Mouse (Mus musculus) adrenal gland, adult 18-20 months (tissue): ENCODE measurements at regions not wholly inside any gene's neighbourhood (a gene's known extent, or its start where the extent isn't known, plus 50 kb on each side); places are given as distances from the start of the nearest gene placed in this dataset.
A peak's percentile ranks its signal among the peaks of the same experiment; 100 is the strongest.

Experiments
- DNase-seq, 2 experiments: peaks; one replicate each; pipeline ENCODE4 v3.0.0; 2021 to 2022; ENCODE audit warnings: low spot score in 2 of 2

DNA sequence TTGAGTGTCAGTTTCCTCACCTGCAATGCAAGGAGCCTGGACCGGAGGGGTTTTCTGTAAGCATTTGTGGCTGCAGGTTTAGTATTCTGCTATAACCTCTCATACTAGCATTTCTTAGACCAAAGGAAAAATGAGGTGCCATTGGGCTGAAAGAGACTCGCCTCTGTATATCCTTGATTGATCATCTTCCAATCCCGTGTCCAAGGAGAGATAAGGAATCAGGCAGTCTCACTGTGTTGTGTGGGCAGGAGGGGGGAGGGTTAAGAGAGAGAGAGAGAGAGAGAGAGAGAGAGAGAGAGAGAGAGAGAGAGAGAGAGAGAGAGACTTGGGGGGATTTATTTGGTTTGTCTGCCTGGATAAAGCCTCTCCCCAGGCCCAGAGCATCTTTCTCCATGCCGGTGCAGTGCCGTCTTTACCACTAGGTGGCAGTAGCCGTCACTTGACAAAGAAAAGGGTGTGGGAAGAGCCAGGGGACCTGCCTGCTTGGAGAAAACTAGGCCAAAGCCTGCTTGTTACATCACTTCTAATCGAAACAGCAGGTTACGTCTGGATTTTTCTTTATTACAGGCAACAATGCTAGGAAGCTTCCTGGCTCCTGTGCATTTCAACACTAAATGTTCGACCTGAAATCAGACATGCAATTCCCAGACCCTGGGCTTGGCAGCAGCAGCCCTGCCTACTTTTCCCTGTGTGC is 56.1 kb upstream of the Ces5a start:
- peak; percentile 64 to 75 for DNase-seq

GRCm38 (mm10) chr8:93592302-93592651 is 56.6 kb upstream of the Ces5a start:
- DNase-seq, result no peak

DNA sequence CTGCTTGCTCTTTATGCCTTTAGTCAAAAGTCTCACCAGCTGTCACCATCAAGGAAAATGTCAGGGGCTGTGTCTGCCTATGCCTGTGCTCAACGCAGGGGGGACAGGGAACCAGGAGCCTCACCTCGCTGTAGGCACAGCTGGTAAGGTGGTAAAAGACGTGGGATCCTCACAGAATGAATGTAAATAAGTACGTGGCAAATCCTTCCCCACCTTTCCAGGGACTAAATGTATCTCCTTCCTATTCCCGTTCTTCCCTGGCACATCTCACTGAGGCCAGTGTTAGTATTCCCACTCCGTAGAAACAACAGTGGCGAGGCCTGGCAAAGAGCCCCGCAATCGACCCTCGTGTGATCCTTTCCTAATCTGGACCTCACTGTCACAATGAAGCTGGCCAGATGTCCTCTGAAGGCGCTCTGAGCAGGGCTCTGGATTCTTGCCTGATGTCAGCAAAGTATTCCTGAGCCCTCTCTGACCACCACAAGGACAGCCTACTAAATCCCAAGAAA is 63.0 kb upstream of the Ces5a start:
- DNase-seq, result no peak

DNA sequence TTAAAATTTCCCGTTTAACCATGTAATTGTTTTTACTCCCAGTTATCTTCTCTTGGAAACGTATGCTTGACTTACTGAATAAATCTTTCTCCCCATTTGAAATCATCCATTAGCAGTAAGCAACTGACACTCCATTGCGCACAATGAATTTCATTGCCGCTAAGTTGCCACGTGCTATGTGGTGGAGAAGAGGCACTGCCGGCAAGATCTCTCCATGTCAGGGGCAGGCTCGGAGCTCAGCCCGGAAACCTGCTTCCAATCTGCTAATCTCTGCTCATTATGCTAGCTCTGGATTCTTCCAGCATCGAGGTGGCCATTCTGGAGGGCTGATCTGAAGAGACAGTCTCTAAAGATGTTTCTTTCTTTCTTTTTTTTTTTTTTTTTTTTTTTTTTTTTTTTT is 63.7 kb upstream of the Ces5a start:
- no peak for DNase-seq

GRCm38 (mm10) chr8:93599776-93600175 is 64.1 kb upstream of the Ces5a start:
- no peak for DNase-seq

DNA sequence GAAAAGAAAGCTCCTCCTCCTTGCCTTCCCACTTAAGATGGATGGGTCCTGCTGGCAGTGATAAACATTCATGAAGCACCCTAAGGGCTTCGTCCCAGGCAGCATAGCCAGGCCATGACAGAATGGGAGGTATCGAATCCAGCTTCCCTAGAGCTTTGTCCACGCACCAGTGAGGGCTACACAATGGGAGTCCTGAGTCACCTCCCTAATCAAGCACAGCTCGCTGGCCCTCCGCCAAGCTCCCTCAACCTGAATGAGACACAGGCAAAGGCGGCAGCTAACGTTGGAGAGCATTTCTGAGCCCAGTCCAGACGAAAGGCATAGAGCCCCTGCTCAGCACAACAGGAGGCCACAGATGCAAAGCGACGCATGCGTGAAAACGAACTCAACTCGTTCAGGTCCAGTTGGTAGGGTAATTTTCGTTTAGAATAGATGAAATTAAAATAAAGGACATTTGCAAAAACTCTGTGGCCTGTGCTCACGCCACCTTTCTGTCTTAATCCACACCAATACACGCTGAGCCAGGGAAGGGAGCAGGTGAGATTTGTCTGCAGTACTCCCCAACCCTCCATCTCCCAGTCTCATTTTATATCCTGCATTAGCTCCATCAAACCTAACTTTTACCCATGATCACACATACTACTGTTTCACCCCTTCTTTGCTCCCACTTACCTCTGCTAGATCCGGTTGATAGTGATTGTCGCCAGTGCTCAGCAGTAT is 91.3 kb upstream of the Ces5a start:
- peak; percentile 51 to 62 for DNase-seq

- no peak for DNase-seq
Measured at GRCm38 (mm10) chr8:93627626-93628025, 92.0 kb upstream of the Ces5a start.

GRCm38 (mm10) chr8:93632896-93633295 is 97.3 kb upstream of the Ces5a start:
- DNase-seq, result no peak

DNA sequence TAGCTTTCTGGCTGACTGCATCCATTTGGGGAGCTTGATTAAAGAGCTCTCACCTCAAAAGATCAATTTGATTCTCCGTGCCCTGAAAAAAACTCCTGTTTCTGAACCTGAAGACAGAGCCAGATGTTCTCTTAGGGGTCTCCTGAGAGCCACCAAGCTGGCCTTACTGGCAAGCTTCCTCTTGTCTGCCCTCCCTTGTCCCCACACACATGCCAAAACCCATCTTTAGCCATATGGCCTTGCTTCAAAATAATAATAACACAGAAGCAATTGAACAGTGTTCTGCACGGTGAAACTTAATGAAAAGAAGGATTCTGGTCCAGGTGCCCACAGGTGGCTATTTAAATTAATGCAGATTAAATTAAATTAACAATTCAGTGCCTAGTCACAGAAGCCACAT is 107.1 kb upstream of the Ces5a start:
- DNase-seq, result no peak

GRCm38 (mm10) chr8:93643471-93644215 is 108.0 kb upstream of the Ces5a start:
- no peak for DNase-seq

- DNase-seq, result no peak
Measured at GRCm38 (mm10) chr8:93653421-93653820, 117.8 kb upstream of the Ces5a start.

DNA sequence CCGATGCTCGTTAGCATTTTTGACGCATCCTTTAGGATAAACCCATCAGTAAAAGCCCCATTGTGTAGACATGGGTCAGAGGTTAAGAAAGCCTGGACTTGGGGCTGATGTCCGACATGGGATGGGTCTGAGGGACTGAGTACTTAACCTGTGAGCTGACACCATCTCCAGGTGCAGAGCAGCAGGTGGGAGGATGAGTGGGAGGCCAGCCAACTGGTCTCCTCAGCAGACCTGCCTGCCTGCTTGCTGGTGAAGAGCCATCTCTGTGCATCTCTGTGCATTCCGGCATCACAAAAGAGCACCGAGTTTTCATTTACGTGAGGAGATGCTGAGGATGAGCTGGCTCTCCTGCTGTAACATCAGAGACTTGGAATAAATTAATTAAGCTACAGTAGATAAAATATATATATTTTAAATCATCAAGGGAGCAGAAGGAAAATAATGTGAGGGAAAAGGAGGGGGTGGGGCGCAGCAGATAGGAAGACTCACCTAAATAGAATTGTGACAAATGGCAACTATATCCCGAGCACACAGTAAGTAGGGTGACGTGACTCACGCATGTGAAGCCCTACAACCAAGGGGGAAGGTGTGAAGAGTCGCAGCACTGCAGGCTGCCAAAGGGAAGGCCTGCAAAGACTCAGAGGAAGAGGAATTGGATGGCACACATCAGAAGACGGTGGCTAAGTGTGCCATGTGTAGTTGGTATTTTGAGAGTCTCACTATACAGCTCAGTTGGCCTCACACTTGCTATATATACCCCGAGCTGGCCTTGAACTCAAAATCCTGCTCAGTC is 118.5 kb upstream of the Ces5a start:
- no peak for DNase-seq

- no peak for DNase-seq
Measured at GRCm38 (mm10) chr8:93655752-93656151, 120.1 kb upstream of the Ces5a start.

GRCm38 (mm10) chr8:93661739-93662138 is 126.1 kb upstream of the Ces5a start:
- peak; percentile 66 to 68 for DNase-seq

DNA sequence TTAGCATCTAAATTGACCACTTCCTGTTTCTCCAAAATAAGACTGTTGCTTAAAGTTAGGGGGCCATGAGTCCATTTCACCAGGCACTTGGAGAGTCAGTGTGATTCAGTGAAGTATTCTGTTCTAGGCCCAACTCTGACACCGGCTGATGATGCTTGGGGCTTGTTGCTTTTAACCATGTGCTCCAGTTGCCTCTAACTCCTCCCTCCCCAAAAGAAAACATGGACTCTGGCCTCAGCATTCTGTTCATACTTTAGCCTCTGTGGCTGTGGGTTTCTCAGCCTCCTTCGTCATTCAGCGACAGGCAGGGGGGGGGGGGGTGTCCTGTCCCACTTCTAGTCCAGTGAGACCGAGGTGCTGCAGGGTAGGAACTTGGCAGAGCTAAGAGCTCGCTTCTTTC is 126.6 kb upstream of the Ces5a start:
- no peak for DNase-seq

DNA sequence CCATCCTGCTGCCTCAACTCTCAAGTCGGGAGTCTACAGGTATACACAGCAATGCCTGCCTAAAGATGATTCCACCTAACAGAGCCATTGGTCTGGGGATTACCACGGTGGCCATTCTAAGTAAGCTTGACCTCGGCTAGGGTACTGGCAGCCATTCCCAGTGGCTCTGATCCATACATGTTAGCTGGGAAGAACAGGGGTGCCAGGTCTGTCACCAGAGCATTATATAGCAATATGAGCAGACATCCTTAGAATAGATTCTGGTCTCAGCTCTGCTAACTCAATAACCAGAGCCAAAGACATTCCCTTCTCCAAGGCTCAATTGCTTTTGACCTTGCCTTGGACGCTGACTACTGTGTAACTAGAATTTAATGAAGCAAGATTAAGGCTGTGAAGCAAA is 128.2 kb upstream of the Ces5a start:
- DNase-seq, result no peak

DNA sequence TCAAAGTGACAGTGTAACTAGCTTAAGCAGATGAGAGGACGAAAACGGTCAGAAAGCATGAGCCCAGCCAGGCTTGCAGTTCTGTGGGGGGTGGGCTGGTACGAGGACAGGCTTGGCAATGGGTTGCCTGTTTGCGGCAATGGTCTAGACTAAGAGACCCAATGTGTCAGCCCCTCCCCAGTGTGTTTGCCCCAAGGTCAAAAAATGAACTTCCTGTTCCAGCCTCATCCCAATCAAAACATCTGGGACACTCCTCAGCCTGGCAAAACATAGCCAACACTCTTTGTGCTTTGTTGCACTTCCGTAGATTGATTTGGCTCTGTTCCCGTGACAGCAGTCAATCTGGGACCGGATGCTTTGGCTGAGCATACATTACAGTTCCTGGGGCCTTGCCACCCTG is 132.7 kb upstream of the Ces5a start:
- DNase-seq, result no peak

- no peak for DNase-seq
Measured at GRCm38 (mm10) chr8:93674721-93675120, 135.0 kb upstream of the Gnao1 start.

- DNase-seq, result no peak
Measured at GRCm38 (mm10) chr8:93683773-93684391, 125.9 kb upstream of the Gnao1 start.

DNA sequence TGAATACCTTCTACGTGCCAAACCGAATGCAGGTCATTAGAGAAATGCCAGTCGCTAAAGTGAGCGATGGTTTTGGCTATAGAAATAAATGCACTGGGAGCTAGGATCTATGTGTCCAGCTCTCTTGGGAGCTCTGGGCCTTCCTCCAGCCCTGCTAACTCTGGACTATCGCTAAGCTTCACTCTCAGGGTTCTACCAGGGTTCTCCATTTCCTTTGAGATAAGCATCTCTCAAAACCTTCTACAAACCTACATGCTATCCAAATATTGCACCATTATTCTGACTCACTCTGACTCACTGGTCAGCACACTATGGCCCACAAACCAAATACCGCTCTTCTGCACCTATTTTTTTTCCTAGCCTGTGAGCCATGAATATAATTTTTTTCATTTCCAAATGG is 125.4 kb upstream of the Gnao1 start:
- DNase-seq, result no peak

DNA sequence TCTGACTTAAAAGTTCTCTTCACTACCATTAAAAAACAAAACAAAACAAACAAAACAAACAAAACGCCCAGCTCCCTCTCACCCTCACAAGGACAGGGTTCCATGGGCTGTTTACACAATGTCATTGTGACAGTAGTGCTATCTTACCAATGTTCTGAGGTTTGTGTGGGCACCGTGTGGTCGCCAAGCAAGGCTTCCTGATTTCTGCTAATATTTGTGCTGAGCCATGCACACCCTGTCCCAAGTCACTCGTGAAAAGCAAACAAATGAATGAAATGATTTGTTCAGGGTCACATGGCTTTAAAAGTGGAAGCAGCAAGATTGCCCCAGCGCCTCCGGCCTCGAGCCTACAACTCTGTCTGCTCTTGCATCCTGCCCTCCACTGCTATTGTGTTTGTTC is 120.9 kb upstream of the Gnao1 start:
- no peak for DNase-seq
